Mouse (Mus musculus): ENCODE measurements at regions not wholly inside any gene's neighbourhood (a gene's known extent, or its start where the extent isn't known, plus 50 kb on each side); places are given as distances from the start of the nearest gene placed in this dataset.

GRCm38 (mm10) chr14:68922035-68922434 lies 372.1 kb downstream of the Synb start:
- no peak overlapping the region for H3K27ac ChIP-seq
- no peaks in the 10 kb centered on the region for H3K36me3 ChIP-seq
- no peak overlapping the region for H3K9ac ChIP-seq
- no peaks in the 10 kb centered on the region for H3K9me3 ChIP-seq
- H3K27me3 ChIP-seq = 0 out of 2 replicates have a peak, but pooled peaks cover 4% of the 10 kb centered on the region
- no peak overlapping the region for H3K4me3 ChIP-seq
- no peak for ATAC-seq (ENCODE audit: insufficient number of reproducible peaks, insufficient read depth, low FRiP score, low TSS enrichment, low read depth)
- H3K4me2 ChIP-seq = no peak overlapping the region
- 34% methylated on average over 2 of the region's 2 CpGs for WGBS
- H3K4me1 ChIP-seq = peaks cover 19% of the 10 kb centered on the region

DNA sequence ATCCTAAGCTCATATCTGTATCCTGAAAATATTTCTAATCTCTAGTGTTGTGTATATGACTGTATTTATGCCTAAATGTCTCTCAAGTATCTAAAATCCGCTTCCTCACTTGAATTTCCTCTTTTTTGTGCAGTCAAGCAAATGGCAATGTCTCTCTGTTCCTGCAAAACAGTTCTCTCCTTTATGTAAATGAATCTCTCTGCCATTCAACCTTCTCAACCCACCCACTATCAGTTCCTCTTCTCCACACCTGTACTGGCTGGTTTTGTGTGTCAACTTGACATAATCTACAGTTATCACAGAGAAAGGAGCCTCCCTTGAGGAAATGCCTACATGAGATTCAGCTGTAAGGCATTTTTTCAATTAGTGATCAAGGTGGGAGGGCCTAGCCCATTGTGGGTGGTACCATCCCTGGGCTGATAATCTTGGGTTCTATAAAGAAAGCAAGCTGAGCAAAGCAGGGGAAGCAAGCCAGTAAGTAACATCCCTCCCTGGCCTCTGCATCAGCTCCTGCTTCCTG lies 375.5 kb downstream of the Synb start:
- no peak overlapping the region for H3K4me2 ChIP-seq
- H3K27me3 ChIP-seq = no peaks in the 10 kb centered on the region
- no peak for ATAC-seq (ENCODE audit: insufficient number of reproducible peaks, insufficient read depth, low FRiP score, low TSS enrichment, low read depth)
- no peak overlapping the region for H3K27ac ChIP-seq
- no peaks in the 10 kb centered on the region for H3K36me3 ChIP-seq
- H3K9me3 ChIP-seq = no peaks in the 10 kb centered on the region
- H3K9ac ChIP-seq = no peak overlapping the region
- H3K4me1 ChIP-seq = peaks cover 16% of the 10 kb centered on the region
- H3K4me3 ChIP-seq = no peak overlapping the region
- WGBS = 77% methylated on average over 1 of the region's 1 CpGs

DNA sequence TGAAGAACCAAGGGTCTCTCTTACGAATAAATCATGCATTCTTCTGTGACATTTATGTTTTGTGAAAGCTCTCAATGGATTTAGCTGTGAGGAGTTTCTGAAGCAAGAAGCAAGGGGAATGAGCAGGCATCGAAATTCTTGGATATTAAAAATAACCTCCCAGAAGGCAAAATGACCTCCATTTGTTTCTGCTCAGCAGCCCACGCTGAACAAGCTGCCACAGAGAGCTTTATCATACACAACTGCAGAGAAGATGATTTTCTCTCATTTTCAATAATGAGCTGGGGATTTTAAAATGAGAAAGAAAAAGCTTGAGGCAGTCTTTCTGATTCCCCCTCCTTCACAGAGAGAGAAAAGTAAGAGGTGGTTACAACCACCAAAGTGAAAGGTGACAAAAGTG lies 394.2 kb downstream of the Synb start:
- ATAC-seq (ENCODE audit: insufficient number of reproducible peaks, insufficient read depth, low FRiP score, low TSS enrichment, low read depth) = no peak
- Histone ChIP-seq H3K4me3 (no peak overlapping the region), H3K27me3 (no peaks in the 10 kb centered on the region), H3K36me3 (no peaks in the 10 kb centered on the region), H3K4me1 (no peaks in the 10 kb centered on the region), H3K9me3 (no peaks in the 10 kb centered on the region), H3K4me2 (no peak overlapping the region), H3K27ac (no peak overlapping the region), H3K9ac (no peak overlapping the region)
- 67% methylated on average over 3 of the region's 3 CpGs for WGBS

GRCm38 (mm10) chr14:68877171-68877570 lies 416.9 kb downstream of the Synb start:
- H3K4me3 ChIP-seq = no peak overlapping the region
- WGBS = 72% methylated on average over 4 of the region's 4 CpGs
- H3K4me1 ChIP-seq = no peaks in the 10 kb centered on the region
- no peak for ATAC-seq (ENCODE audit: insufficient number of reproducible peaks, insufficient read depth, low FRiP score, low TSS enrichment, low read depth)
- no peak overlapping the region for H3K9ac ChIP-seq
- no peak overlapping the region for H3K4me2 ChIP-seq
- H3K9me3 ChIP-seq = no peaks in the 10 kb centered on the region
- H3K27me3 ChIP-seq = no peaks in the 10 kb centered on the region
- H3K27ac ChIP-seq = no peak overlapping the region
- no peaks in the 10 kb centered on the region for H3K36me3 ChIP-seq

DNA sequence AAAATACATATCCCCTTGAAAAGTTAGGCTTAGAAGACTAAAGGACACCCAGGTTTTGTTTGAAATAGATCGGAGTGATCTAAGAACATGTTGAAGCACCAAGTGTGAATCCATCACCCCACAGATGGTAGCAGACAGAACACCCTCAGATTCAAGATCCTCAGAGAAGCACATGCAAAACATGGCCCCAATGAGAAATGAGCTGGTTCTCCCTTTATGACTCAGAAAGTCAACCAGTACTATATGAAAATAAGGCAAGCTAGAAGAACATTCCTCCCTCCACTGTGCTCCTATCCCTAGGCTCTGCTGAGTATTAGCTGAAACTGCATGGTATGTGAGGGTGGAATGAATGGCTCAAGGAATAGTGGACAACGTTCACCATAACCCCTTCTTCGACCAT lies 433.0 kb downstream of the Synb start:
- Histone ChIP-seq H3K4me1 (0 out of 2 replicates have a peak, but pooled peaks cover 3% of the 10 kb centered on the region), H3K36me3 (no peaks in the 10 kb centered on the region), H3K4me2 (no peak overlapping the region), H3K4me3 (no peak overlapping the region), H3K9me3 (0 out of 2 replicates have a peak, but pooled peaks cover 3% of the 10 kb centered on the region), H3K27ac (no peak overlapping the region), H3K9ac (no peak overlapping the region), H3K27me3 (no peaks in the 10 kb centered on the region; the same call in 1 of the 2 replicates)
- WGBS = 96% methylated on average over 3 of the region's 3 CpGs
- ATAC-seq (ENCODE audit: insufficient number of reproducible peaks, insufficient read depth, low FRiP score, low TSS enrichment, low read depth) = no peak

DNA sequence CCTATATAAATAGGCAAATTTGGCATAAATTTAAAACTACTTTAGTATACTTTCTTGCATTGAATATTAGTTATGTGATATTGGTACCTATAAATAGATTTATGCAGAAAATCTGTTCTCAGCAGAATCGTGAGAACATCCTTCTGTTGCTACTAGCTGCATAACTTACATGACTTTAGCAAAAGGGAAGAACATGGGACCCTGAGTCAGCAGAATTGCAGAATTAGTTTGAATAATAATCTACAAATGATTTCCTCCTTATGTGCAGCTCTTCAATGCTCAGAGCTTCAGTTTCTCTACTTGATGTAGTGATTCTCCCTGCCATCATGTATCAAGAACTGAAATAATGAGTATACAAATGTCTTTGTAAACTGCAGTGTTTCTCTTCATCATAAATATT lies 436.2 kb downstream of the Synb start:
- WGBS = 60% methylated on average over 1 of the region's 1 CpGs
- Histone ChIP-seq H3K9ac (no peak overlapping the region), H3K27ac (no peak overlapping the region), H3K4me2 (no peak overlapping the region), H3K4me3 (no peak overlapping the region), H3K27me3 (no peaks in the 10 kb centered on the region; the same call in 1 of the 2 replicates), H3K36me3 (no peaks in the 10 kb centered on the region), H3K4me1 (0 out of 2 replicates have a peak, but pooled peaks cover 3% of the 10 kb centered on the region), H3K9me3 (0 out of 2 replicates have a peak, but pooled peaks cover 3% of the 10 kb centered on the region)
- no peak for ATAC-seq (ENCODE audit: insufficient number of reproducible peaks, insufficient read depth, low FRiP score, low TSS enrichment, low read depth)

- no peak overlapping the region for H3K4me2 ChIP-seq
- H3K4me3 ChIP-seq = no peak overlapping the region
- no peaks in the 10 kb centered on the region for H3K36me3 ChIP-seq
- whole genome bisulfite sequencing = 75% methylated on average over 4 of the region's 4 CpGs
- no peaks in the 10 kb centered on the region for H3K27me3 ChIP-seq
- no peak overlapping the region for H3K9ac ChIP-seq
- no peak overlapping the region for H3K27ac ChIP-seq
- H3K9me3 ChIP-seq = no peaks in the 10 kb centered on the region
- no peak for ATAC-seq (ENCODE audit: insufficient number of reproducible peaks, insufficient read depth, low FRiP score, low TSS enrichment, low read depth)
- no peaks in the 10 kb centered on the region for H3K4me1 ChIP-seq
Observed at GRCm38 (mm10) chr14:68848506-68848905, 445.6 kb downstream of the Synb start.

GRCm38 (mm10) chr14:68847609-68848008 lies 446.5 kb downstream of the Synb start:
- Histone ChIP-seq H3K9me3 (no peaks in the 10 kb centered on the region), H3K4me3 (no peak overlapping the region), H3K27me3 (no peaks in the 10 kb centered on the region), H3K27ac (no peak overlapping the region), H3K4me1 (no peaks in the 10 kb centered on the region), H3K9ac (no peak overlapping the region), H3K4me2 (no peak overlapping the region), H3K36me3 (no peaks in the 10 kb centered on the region)
- no peak for ATAC-seq (ENCODE audit: insufficient number of reproducible peaks, insufficient read depth, low FRiP score, low TSS enrichment, low read depth)

- H3K4me1 ChIP-seq = no peaks in the 10 kb centered on the region
- no peak for ATAC-seq (ENCODE audit: insufficient number of reproducible peaks, insufficient read depth, low FRiP score, low TSS enrichment, low read depth)
- no peak overlapping the region for H3K9ac ChIP-seq
- H3K9me3 ChIP-seq = no peaks in the 10 kb centered on the region
- no peaks in the 10 kb centered on the region for H3K27me3 ChIP-seq
- WGBS = 72% methylated on average over 8 of the region's 8 CpGs
- no peaks in the 10 kb centered on the region for H3K36me3 ChIP-seq
- no peak overlapping the region for H3K4me2 ChIP-seq
- H3K4me3 ChIP-seq = no peak overlapping the region
- no peak overlapping the region for H3K27ac ChIP-seq
Observed at GRCm38 (mm10) chr14:68820241-68820640, 473.9 kb downstream of the Synb start.

GRCm38 (mm10) chr14:68808976-68809375 lies 485.1 kb downstream of the Synb start:
- H3K4me1 ChIP-seq = no peaks in the 10 kb centered on the region
- no peak for ATAC-seq (ENCODE audit: insufficient number of reproducible peaks, insufficient read depth, low FRiP score, low TSS enrichment, low read depth)
- no peaks in the 10 kb centered on the region for H3K9me3 ChIP-seq
- H3K27me3 ChIP-seq = no peaks in the 10 kb centered on the region
- H3K4me3 ChIP-seq = no peak overlapping the region
- H3K4me2 ChIP-seq = no peak overlapping the region
- H3K36me3 ChIP-seq = no peaks in the 10 kb centered on the region
- no peak overlapping the region for H3K9ac ChIP-seq
- 84% methylated on average over 3 of the region's 3 CpGs for WGBS
- H3K27ac ChIP-seq = no peak overlapping the region

- no peaks in the 10 kb centered on the region for H3K9me3 ChIP-seq
- 74% methylated on average over 3 of the region's 3 CpGs for WGBS
- H3K9ac ChIP-seq = no peak overlapping the region
- H3K4me1 ChIP-seq = no peaks in the 10 kb centered on the region
- H3K27ac ChIP-seq = no peak overlapping the region
- H3K4me2 ChIP-seq = no peak overlapping the region
- no peak for ATAC-seq (ENCODE audit: insufficient number of reproducible peaks, insufficient read depth, low FRiP score, low TSS enrichment, low read depth)
- no peak overlapping the region for H3K4me3 ChIP-seq
- H3K36me3 ChIP-seq = no peaks in the 10 kb centered on the region
- no peaks in the 10 kb centered on the region for H3K27me3 ChIP-seq
Observed at GRCm38 (mm10) chr14:68807918-68808317, 486.2 kb downstream of the Synb start.

- no peaks in the 10 kb centered on the region for H3K27me3 ChIP-seq
- ATAC-seq (ENCODE audit: insufficient number of reproducible peaks, insufficient read depth, low FRiP score, low TSS enrichment, low read depth) = no peak
- no peaks in the 10 kb centered on the region for H3K36me3 ChIP-seq
- no peak overlapping the region for H3K4me3 ChIP-seq
- H3K27ac ChIP-seq = no peak overlapping the region
- no peaks in the 10 kb centered on the region for H3K4me1 ChIP-seq
- H3K4me2 ChIP-seq = no peak overlapping the region
- H3K9ac ChIP-seq = no peak overlapping the region
- no peaks in the 10 kb centered on the region for H3K9me3 ChIP-seq
- WGBS = 88% methylated on average over 1 of the region's 1 CpGs
Observed at GRCm38 (mm10) chr14:68806646-68807045, 487.5 kb downstream of the Synb start.

GRCm38 (mm10) chr14:68784395-68784794 lies 509.7 kb downstream of the Synb start:
- WGBS = 94% methylated on average over 3 of the region's 3 CpGs
- no peak for ATAC-seq (ENCODE audit: insufficient number of reproducible peaks, insufficient read depth, low FRiP score, low TSS enrichment, low read depth)
- H3K27me3 ChIP-seq = no peaks in the 10 kb centered on the region

More at GRCm38 (mm10) chr14:68784395-68784794, 509.7 kb downstream of the Synb start:
- H3K27ac ChIP-seq = no peak overlapping the region
- no peaks in the 10 kb centered on the region for H3K9me3 ChIP-seq
- no peak overlapping the region for H3K9ac ChIP-seq
- no peaks in the 10 kb centered on the region for H3K4me1 ChIP-seq
- no peak overlapping the region for H3K4me3 ChIP-seq
- no peaks in the 10 kb centered on the region for H3K36me3 ChIP-seq
- no peak overlapping the region for H3K4me2 ChIP-seq

All from embryonic facial prominence, embryonic 13.5 days (tissue).